Mouse (Mus musculus) granulocyte monocyte progenitor cell, adult 5-6 weeks (primary cell): Measurements from ENCODE around the gene Scp2. TPM values are rescaled to one million over a fixed set of nuclear protein-coding genes. Genes with fewer than 3 reads are reported as not detected.
A peak's percentile ranks its signal among the peaks of the same experiment; 100 is the strongest.
"Not testable (repeated sequence)": the region's sequence is repeated elsewhere in the genome, so short reads cannot be mapped to it uniquely, and the experiment has no call there.

ENCODE experiments used
- ATAC-seq: replicated peaks from 2 replicates; pipeline ENCODE4 v1.8.0; 2016; ENCODE audit warnings: mild to moderate bottlenecking, moderate TSS enrichment, inconsistent platforms; ENCODE audit not compliant: poor library complexity, severe bottlenecking
- total RNA-seq, 2 experiments: library from RNA; stranded (forward) in 1 of 2; stranded (reverse) in 1 of 2; fragments of 200-712, 200-1000 nt in 1 of 2; fragments of >200 nt in 1 of 2; fragmentation: Nextera tagmentation in 1 of 2; gene quantifications; 2 replicates each; pipeline ENCODE4 v1.2.3; 2014 to 2017

Gene Scp2
- total RNA-seq, 2 experiments from 2014 or later = 218 to 252 TPM

- ATAC-seq = no peak
Measured at GRCm38 (mm10) chr4:108110706-108111105, 34.1 kb downstream of the Scp2 start.

- no peak for ATAC-seq
Measured at GRCm38 (mm10) chr4:108109728-108110127, 35.1 kb downstream of the Scp2 start.

- no peak for ATAC-seq
Measured at GRCm38 (mm10) chr4:108096345-108096744, 48.5 kb downstream of the Scp2 start, which contains the start of gene Podn. TSS of gene Podn (minus strand) at chr4:108096445.

- ATAC-seq = no peak
Measured at GRCm38 (mm10) chr4:108092741-108093397, 51.9 kb downstream of the Scp2 start.

- no peak for ATAC-seq
Measured at GRCm38 (mm10) chr4:108083993-108084392, 60.8 kb downstream of the Scp2 start.

- no peak for ATAC-seq
Measured at GRCm38 (mm10) chr4:108083032-108083735, 61.6 kb downstream of the Scp2 start.

GRCm38 (mm10) chr4:108082401-108082806 is 62.4 kb downstream of the Scp2 start:
- peak; percentile 95 for ATAC-seq

GRCm38 (mm10) chr4:108080876-108081275 is 63.9 kb downstream of the Scp2 start:
- no peak for ATAC-seq

GRCm38 (mm10) chr4:108079762-108080161 is 65.0 kb downstream of the Scp2 start:
- no peak for ATAC-seq

GRCm38 (mm10) chr4:108079191-108079590 is 65.6 kb downstream of the Scp2 start:
- ATAC-seq = not testable (repeated sequence)

GRCm38 (mm10) chr4:108077224-108077955 is 67.4 kb downstream of the Scp2 start:
- no peak for ATAC-seq

- ATAC-seq = peak; percentile 71
Measured at GRCm38 (mm10) chr4:108074204-108074823, 70.5 kb downstream of the Scp2 start.

- no peak for ATAC-seq
Measured at GRCm38 (mm10) chr4:108072086-108072485, 72.7 kb downstream of the Scp2 start.

- peak; percentile 95 for ATAC-seq
Measured at GRCm38 (mm10) chr4:108071235-108071901, 73.4 kb downstream of the Scp2 start.

GRCm38 (mm10) chr4:108070723-108071122 is 74.1 kb downstream of the Scp2 start:
- no peak for ATAC-seq

GRCm38 (mm10) chr4:108070286-108070685 is 74.5 kb downstream of the Scp2 start:
- ATAC-seq = no peak

- no peak for ATAC-seq
Measured at GRCm38 (mm10) chr4:108068081-108068480, 76.7 kb downstream of the Scp2 start.

GRCm38 (mm10) chr4:108067261-108067660 is 77.5 kb downstream of the Scp2 start:
- ATAC-seq = no peak

GRCm38 (mm10) chr4:108066569-108066968 is 78.2 kb downstream of the Scp2 start:
- no peak for ATAC-seq

- ATAC-seq = peak; percentile 79
Measured at GRCm38 (mm10) chr4:108065176-108065844, 79.5 kb downstream of the Scp2 start.
